Mouse (Mus musculus) c-Kit-positive CD71-positive TER-119-positive erythroid progenitor cells, embryonic 14.5 days (primary cell): ENCODE results near the gene Irs1.
A peak's percentile ranks its signal among the peaks of the same experiment; 100 is the strongest.

Experiments used
- DNase-seq: peaks from one replicate; pipeline ENCODE4 v3.0.0-alpha.2; 2013; ENCODE audit warnings: low spot score

The Irs1 gene

DNA sequence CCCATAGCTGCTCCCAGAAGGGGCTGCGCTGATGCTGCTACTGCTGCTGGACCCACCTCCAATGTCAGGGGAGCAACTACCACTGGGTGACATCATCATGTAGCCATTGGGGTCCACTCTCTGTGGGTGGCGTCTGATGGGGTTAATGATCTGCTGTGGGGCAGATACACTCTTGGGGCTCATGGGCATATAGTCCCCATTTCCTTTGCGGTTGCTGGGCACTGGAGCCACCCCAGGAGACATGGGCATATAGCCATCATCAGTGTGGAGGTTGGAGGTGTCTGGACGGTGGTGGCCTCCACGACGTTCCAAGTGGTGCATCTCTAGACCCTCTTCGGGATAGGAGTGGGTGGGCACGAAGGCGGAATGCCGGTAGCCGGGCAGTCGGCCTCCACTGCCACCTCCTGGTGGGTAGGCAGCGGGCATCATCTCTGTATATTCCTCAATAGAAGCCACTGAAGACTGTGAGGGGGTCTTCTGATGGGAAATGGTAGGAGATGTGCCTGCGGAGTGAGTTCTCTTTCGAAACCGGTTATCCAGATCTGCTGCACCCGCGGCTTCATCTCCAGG is 2.7 kb downstream of the Irs1 start:
- DNase-seq, result no peak

DNA sequence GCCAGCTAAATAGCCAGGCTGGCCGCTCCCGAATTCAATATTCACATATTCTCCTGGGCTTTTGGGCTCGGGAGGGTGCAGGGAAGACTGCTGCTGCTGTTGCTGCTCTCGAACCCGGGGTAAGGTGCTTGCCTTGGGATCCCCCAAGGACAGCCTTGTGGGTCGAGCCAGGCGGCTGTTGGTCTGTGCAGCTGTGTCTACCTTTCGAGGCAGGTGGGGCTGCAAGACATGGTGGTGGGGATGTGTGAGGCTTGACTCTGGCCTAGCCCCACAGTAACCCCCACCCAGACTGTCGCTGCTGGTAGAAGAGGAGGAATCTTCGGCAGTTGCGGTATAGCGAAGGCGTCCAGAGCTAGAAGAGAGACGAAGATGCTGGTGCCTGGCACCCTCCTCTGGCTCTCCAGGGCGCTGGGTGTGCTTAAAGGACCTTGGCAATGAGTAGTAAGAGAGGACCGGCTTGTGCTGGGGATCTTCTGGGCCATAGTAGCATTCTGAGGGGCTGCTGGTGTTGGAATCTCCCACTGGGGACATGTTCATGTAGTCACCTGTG is 3.4 kb downstream of the Irs1 start:
- DNase-seq, result no peak

GRCm38 (mm10) chr1:82287052-82287775 is 4.0 kb downstream of the Irs1 start:
- DNase-seq, result no peak

DNA sequence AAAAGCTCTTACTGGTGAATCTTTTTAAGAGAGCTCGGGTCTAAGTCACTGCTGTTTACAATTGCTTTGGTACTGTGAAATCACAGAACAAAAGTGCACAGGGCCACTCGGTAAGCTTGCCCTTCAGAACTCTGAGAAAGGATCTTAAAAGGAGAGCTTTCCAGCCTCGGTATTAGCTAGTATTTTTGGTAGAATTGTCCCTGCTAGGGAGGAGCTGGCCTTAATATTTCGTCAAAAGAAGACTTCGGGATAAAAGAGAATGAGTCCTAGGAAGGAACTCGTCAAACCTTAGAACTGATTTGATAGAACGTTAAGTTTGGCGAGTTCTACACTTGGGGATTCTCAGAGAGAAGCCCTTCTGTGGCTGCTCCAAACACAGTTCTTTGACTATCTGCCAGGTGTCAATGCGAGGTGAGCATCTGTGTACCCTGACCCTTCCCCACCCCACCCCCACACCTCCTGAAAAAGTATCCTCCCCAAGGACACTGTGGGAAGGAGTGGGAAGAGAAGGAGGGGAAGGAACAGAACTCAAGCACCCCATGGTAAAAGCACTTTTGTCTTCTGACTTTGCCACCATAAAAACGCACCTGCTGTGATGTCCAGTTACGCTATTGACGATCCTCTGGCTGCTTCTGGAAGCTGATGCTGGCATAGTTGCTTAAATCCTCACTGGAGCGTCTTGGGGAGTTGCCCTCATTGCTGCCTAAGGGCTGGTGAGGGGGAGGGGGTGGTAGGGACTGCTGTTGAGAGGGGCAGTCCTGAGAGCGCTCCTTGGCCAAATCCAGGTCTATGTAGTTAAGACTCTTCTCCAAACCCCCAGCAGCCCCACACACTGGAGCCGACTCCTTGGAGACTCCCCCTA is 4.8 kb downstream of the Irs1 start:
- no peak for DNase-seq

GRCm38 (mm10) chr1:82285461-82286189 is 5.6 kb downstream of the Irs1 start:
- DNase-seq, result no peak

DNA sequence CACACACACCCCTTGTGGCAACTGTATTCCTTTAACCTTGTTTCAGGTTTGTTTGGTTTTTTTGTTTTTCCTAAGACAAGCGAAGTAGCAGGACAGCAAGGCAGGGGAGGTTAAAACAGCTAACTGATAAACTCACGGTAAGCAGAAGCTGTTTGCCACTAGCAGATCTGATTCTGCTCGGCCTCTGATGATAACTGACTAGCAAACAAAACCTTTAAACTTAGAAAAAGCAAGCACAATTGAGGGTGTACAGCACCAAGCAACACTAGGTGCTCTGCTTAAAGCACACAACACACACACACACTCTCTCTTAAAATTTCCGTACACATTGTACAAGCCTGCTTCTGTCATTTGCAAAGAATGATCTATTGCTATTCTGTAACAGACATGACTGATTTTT is 6.8 kb downstream of the Irs1 start:
- DNase-seq, result no peak

GRCm38 (mm10) chr1:82283901-82284301 is 7.3 kb downstream of the Irs1 start:
- DNase-seq, result no peak

DNA sequence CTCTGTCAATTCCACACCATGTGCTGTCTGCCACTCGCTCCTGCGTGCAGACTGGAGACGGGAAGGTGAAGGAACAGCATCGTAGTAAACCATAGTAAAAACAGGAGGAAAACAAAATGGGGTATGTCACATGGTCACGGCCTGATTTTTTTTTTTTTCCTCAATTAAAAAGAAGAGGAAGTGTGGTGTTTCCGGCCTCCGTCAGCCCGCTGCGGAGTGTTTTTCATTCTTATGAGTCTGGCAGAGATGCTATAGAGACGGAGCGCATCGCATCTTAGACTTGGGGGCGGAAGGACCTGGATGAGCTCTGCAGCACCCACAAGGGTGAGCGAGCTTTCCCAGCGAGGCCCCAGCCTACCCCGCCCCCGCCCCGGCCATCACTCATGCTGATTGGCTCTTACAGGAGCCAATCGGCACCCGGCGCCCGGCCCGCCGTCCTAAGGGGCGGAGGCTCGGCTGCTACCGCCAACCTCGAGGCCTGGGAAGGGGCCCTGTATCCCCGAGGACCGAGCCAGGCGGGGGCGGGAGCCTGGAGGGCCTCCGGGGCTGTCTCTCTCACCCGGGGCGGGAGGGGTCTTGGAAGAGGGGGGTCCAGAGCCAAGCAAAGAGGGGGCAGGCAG is 8.1 kb downstream of the Irs1 start:
- DNase-seq, result peak; percentile 77

DNA sequence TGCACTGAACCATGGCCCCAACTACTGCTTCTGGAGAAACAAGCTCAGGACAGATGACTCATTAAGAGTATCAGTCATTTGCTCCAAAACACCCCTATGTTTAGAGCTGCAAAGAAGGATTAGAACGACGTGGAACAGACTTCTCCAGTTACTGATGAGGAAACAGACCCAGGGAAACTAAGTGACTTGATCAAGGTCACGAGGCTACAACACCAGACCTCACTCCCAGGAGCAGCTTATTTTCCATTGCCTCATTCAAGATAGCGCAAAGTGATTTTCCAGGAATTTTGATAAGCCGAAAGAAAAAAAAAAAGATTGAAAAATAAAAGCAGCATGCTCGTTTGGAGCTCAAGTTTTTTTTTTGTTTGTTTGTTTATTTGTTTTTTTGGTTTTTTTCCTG is 9.4 kb downstream of the Irs1 start:
- DNase-seq, result no peak

GRCm38 (mm10) chr1:82279768-82280167 is 11.4 kb downstream of the Irs1 start:
- no peak for DNase-seq

DNA sequence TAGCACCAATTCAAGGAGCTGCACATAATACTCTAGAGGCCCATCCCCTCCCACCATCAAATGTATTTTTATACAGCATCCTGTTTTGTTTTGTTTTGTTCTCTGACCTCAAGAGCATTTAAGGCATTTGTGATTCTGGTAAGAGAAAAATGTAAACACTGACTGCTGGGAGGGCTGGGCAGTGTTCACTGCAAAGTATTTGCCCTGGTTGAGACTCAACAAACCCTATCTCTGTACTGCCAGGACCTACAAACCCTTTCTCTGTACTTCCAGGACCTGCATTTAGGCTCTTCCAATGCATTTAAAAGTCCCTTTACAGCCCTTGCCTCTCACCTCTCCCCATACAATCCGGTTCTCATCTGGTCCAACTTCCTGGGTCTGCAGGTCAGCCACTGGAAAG is 16.9 kb downstream of the Irs1 start:
- DNase-seq, result no peak

DNA sequence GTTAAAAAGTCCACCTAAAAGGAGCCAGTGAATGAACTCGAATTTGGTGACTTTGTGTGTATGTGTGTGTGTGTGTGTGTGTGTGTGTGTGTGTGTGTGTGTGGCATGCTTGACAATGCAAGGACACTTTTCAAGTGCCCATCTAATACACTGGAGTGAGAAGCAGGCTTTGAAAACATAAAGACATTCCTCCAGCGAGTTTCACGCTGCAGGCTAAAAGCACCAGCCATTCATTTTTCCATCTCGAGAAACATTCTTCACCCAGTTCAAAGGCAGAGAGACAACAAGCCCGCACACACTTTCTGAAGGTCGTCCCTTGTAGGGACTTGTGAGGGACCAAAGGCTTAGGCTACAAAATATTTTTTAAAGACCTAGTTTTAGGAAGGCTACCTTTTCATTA is 17.7 kb downstream of the Irs1 start:
- no peak for DNase-seq

GRCm38 (mm10) chr1:82272231-82272630 is 19.0 kb downstream of the Irs1 start:
- no peak for DNase-seq

DNA sequence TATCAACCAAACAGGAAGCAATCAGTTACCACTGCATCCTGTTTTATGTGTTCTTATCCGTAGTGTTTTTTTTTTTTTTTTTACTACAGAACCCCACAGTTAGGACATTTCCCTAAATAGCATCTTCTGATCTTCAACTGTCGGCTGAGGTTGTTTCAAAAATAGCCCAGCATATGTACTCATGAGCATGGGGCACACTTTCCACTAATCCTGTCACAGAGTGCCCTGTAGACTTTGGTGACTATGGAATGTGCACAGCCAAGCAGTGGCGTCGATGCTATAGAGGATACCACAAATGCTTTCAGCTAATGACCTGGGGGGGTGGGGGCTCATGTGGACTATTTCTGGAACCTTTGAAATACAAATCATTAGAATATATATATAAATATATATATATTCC is 23.7 kb downstream of the Irs1 start:
- no peak for DNase-seq

DNA sequence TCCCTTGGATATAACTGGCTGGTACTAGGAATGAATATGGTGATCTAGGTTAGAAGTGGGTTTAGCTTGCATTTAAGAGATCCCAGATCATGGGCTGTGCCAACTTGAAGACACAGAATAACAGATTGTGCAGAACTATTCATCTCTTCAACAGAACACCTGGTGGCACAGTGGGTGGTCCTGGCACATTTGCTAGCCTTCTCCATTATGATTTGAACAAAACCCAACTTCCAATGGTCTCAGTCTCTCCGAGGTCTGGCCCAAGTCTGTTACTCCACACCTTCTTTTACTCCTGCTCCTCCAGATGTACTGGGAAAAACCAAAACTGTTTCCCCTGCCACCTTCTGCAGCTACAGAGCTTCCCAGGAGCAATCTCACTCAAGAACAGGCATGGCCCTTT is 28.9 kb downstream of the Irs1 start:
- no peak for DNase-seq

- DNase-seq, result no peak
These were observed 29.6 kb downstream of the Irs1 start for GRCm38 (mm10) chr1:82261638-82262037.

DNA sequence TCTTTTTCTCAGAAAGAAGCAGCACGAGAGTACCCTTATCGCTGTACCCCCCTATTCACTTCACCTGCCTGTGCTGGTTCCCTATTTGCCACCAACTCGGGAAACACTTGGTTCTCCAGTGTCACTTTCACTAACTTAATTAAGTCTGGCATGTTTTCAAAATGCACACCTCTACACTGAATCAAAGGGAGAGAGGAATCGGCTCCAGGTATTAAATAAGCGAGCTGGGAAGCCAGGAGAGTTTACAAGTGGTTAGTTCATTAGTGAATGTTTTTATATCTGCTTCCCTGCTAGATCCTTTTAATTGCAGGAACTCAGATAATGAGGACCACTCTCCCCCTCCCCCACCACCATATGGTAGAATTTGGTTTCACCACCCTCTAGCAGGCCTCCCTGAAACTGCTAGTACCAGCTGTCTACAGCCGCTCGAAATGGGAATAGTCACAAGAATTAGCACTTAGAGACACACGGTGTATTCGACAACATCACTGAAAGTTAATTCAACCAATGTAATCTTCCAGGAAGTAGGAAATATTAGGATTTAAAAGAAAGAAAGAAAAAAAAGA is 30.1 kb downstream of the Irs1 start:
- DNase-seq, result no peak

- DNase-seq, result no peak
These were observed 31.2 kb downstream of the Irs1 start for GRCm38 (mm10) chr1:82260055-82260454.

DNA sequence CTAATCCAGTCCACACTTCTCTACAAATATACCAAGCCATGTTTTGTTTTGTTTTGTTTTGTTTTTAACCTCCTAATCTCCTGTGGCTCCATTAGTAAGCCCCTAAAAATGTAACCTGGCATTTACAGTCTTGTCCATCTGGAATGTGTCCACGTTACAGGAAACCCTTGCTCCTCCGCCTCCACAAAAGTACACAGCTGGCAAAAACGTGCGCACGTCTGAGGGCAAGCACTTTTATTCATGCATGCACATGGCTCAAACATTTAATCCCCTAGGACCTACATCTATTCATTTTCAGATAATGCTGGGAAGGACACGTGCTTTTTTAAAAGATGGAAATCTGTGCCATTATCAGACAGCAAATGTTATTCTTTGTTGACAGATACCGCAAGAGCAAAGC is 32.9 kb downstream of the Irs1 start:
- DNase-seq, result no peak

DNA sequence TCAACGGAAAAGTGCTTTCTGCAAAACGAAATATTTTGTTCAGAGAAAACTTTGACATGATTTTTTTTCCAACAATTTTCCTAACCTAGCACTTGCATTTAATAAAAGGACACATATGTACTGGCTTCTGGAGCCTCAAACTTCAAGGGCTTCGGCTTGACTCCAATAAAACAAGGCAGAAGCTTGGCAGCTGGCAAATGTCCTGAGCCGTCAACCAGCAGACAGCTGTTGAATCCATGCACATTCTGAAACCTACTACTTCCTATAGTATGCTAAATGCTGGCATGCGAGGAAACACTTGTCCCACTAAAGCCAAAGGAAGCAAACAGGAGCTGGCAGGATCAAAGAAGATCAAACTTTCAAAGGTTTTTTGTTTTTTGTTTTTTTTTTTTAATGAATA is 33.8 kb downstream of the Irs1 start:
- no peak for DNase-seq

- DNase-seq, result no peak
These were observed 37.3 kb downstream of the Irs1 start for GRCm38 (mm10) chr1:82253789-82254445.
